Mouse (Mus musculus) frontal cortex, postnatal 36 days (tissue): ENCODE results near the gene Pmel.
A peak's percentile ranks its signal among the peaks of the same experiment; 100 is the strongest.

ENCODE experiments used
- DNase-seq, 2 experiments: peaks; one replicate each; pipeline ENCODE4 v3.0.0; 2022; ENCODE audit warnings: low spot score in 2 of 2

The Pmel gene

GRCm38 (mm10) chr10:128703895-128704294 is at the start of gene Pmel:
Gene Pmel, plus strand, starts transcription at chr10:128704195.
- DNase-seq: no peak

- DNase-seq: no peak
Observed at GRCm38 (mm10) chr10:128655254-128655653, 48.7 kb upstream of the Pmel start.

- no peak for DNase-seq
Observed at GRCm38 (mm10) chr10:128656731-128657130, 47.3 kb upstream of the Pmel start.

GRCm38 (mm10) chr10:128657844-128658243 is 46.2 kb upstream of the Pmel start:
- no peak for DNase-seq

GRCm38 (mm10) chr10:128659490-128659889 is 44.5 kb upstream of the Pmel start:
- DNase-seq: no peak

- DNase-seq: no peak
Observed at GRCm38 (mm10) chr10:128662465-128662864, 41.5 kb upstream of the Pmel start.

- DNase-seq: no peak
Observed at GRCm38 (mm10) chr10:128663441-128664220, 40.4 kb upstream of the Pmel start.

GRCm38 (mm10) chr10:128664808-128665207 is 39.2 kb upstream of the Pmel start:
- no peak for DNase-seq

- no peak for DNase-seq
Observed at GRCm38 (mm10) chr10:128665307-128665706, 38.7 kb upstream of the Pmel start.

GRCm38 (mm10) chr10:128665806-128666205 is 38.2 kb upstream of the Pmel start:
- no peak for DNase-seq

- DNase-seq: peak; percentile 61 to 62
Observed at GRCm38 (mm10) chr10:128668790-128669672, 35.0 kb upstream of the Pmel start.

GRCm38 (mm10) chr10:128671148-128671547 is 32.8 kb upstream of the Pmel start:
- DNase-seq: no peak

- peak; percentile 79 to 81 for DNase-seq
Observed at GRCm38 (mm10) chr10:128673763-128674468, 30.1 kb upstream of the Pmel start, which contains the start of gene Suox. Gene Suox, minus strand, starts transcription at chr10:128674073.

GRCm38 (mm10) chr10:128674469-128675008 is 29.5 kb upstream of the Pmel start:
- DNase-seq: peak in 1 of 2 experiments; percentile 28

GRCm38 (mm10) chr10:128695411-128695991 is 8.5 kb upstream of the Pmel start:
- no peak for DNase-seq

- peak; percentile 100 for DNase-seq
Observed at GRCm38 (mm10) chr10:128695992-128696807, 7.8 kb upstream of the Pmel start, which contains the start of gene Rab5b. Gene Rab5b, minus strand, starts transcription at chr10:128696264.

GRCm38 (mm10) chr10:128697072-128697725 is 6.8 kb upstream of the Pmel start:
- DNase-seq: no peak

- no peak for DNase-seq
Observed at GRCm38 (mm10) chr10:128699006-128699405, 5.0 kb upstream of the Pmel start.

- DNase-seq: no peak
Observed at GRCm38 (mm10) chr10:128699611-128700010, 4.4 kb upstream of the Pmel start.

GRCm38 (mm10) chr10:128700712-128701111 is 3.3 kb upstream of the Pmel start:
- no peak for DNase-seq
